Mouse (Mus musculus) ES-Bruce4 (cell line): Measurements from ENCODE around the gene Cbfa2t3. TPM values are rescaled to one million over a fixed set of nuclear protein-coding genes. Genes with fewer than 3 reads are reported as not detected.

Experiments used
- H3K27ac ChIP-seq: 2 replicates; pipeline ENCODE4 v1.5.1; 2012; ENCODE audit warnings: low read length, inconsistent platforms; ENCODE audit not compliant: insufficient read depth
- H3K27me3 ChIP-seq: 2 replicates; pipeline ENCODE4 v1.6.1; 2012; ENCODE audit warnings: mild to moderate bottlenecking, low read length, inconsistent platforms; ENCODE audit not compliant: control insufficient read depth, poor library complexity, insufficient read depth, severe bottlenecking
- H3K36me3 ChIP-seq: 2 replicates; pipeline ENCODE4 v1.6.1; 2012; ENCODE audit warnings: inconsistent platforms, mild to moderate bottlenecking, low read length, moderate library complexity; ENCODE audit not compliant: control insufficient read depth, poor library complexity, insufficient read depth, severe bottlenecking
- H3K4me1 ChIP-seq: one replicate; pipeline ENCODE4 v1.8.1; 2011; ENCODE audit warnings: low read length; ENCODE audit not compliant: control insufficient read depth, insufficient read depth
- H3K4me3 ChIP-seq: 2 replicates; pipeline ENCODE4 v1.5.1; 2011; ENCODE audit warnings: low read depth, mild to moderate bottlenecking, low read length
- H3K9ac ChIP-seq: 2 replicates; pipeline ENCODE4 v1.6.1; 2012; ENCODE audit warnings: low read depth, mild to moderate bottlenecking, inconsistent platforms; ENCODE audit not compliant: poor library complexity, severe bottlenecking
- H3K9me3 ChIP-seq: replicated peaks from 2 replicates; pipeline ENCODE4 v1.6.1; 2012; ENCODE audit warnings: mild to moderate bottlenecking, low read length, inconsistent platforms; ENCODE audit not compliant: control insufficient read depth, poor library complexity, insufficient read depth, severe bottlenecking
- CTCF ChIP-seq: IDR thresholded peaks from one replicate; pipeline ENCODE4 v1.8.1; 2011; ENCODE audit warnings: low read depth, low read length
- EP300 ChIP-seq: IDR thresholded peaks from 2 replicates; pipeline ENCODE4 v1.6.1; 2011; ENCODE audit warnings: low read depth, low read length; ENCODE audit not compliant: insufficient read depth
- POLR2A ChIP-seq: IDR thresholded peaks from one replicate; pipeline ENCODE4 v1.8.1; 2011; ENCODE audit warnings: low read length; ENCODE audit not compliant: insufficient read depth
- polyA plus RNA-seq: library from polyadenylated mRNA; stranded (reverse); fragments of >200 nt; gene quantifications from 2 replicates; pipeline ENCODE4 v1.2.4, GENCODE M21; 2011; ENCODE audit warnings: low read depth; ENCODE audit not compliant: missing spikeins, insufficient read depth, insufficient read length

The Cbfa2t3 gene
- polyA plus RNA-seq, 1 experiment: 0.42 TPM

- Histone ChIP-seq H3K36me3 (no peaks in the 10 kb centered on the region), H3K27ac (no peak overlapping the region), H3K9me3 (no peaks in the 10 kb centered on the region), H3K27me3 (peaks cover 10% of the 10 kb centered on the region), H3K4me1 (no peaks in the 10 kb centered on the region), H3K4me3 (peak overlapping the region; percentile 24), H3K9ac (peak overlapping the region; percentile 79)
- TF ChIP-seq EP300 (no peak), POLR2A (no peak), CTCF (no peak)
Observed at GRCm38 (mm10) chr8:122677481-122678021, 21.4 kb downstream of the Cbfa2t3 start.

- H3K4me3 ChIP-seq: no peak overlapping the region
- no peak overlapping the region for H3K27ac ChIP-seq
- peaks cover 10% of the 10 kb centered on the region for H3K27me3 ChIP-seq
- H3K9ac ChIP-seq: no peak overlapping the region
- H3K9me3 ChIP-seq: no peaks in the 10 kb centered on the region
- no peak for TF ChIP-seq POLR2A
- no peak for TF ChIP-seq CTCF
- no peak for TF ChIP-seq EP300
- no peaks in the 10 kb centered on the region for H3K36me3 ChIP-seq
- H3K4me1 ChIP-seq: no peaks in the 10 kb centered on the region
Observed at GRCm38 (mm10) chr8:122676621-122677480, 22.1 kb downstream of the Cbfa2t3 start.

- Histone ChIP-seq H3K27me3 (peaks cover 10% of the 10 kb centered on the region), H3K9ac (no peak overlapping the region), H3K36me3 (no peaks in the 10 kb centered on the region), H3K9me3 (no peaks in the 10 kb centered on the region), H3K27ac (no peak overlapping the region), H3K4me1 (no peaks in the 10 kb centered on the region), H3K4me3 (no peak overlapping the region)
- TF ChIP-seq POLR2A: no peak
- TF ChIP-seq CTCF: no peak
- no peak for TF ChIP-seq EP300
Observed at GRCm38 (mm10) chr8:122675596-122676420, 23.1 kb downstream of the Cbfa2t3 start.

- no peaks in the 10 kb centered on the region for H3K9me3 ChIP-seq
- no peaks in the 10 kb centered on the region for H3K4me1 ChIP-seq
- H3K36me3 ChIP-seq: no peaks in the 10 kb centered on the region
- H3K27ac ChIP-seq: no peak overlapping the region
- H3K9ac ChIP-seq: no peak overlapping the region
- peaks cover 10% of the 10 kb centered on the region for H3K27me3 ChIP-seq
- no peak overlapping the region for H3K4me3 ChIP-seq
- TF ChIP-seq POLR2A (no peak), CTCF (no peak), EP300 (no peak)
Observed at GRCm38 (mm10) chr8:122674999-122675398, 23.9 kb downstream of the Cbfa2t3 start.

- TF ChIP-seq CTCF: no peak
- no peak for TF ChIP-seq POLR2A
- TF ChIP-seq EP300: no peak
- H3K36me3 ChIP-seq: no peaks in the 10 kb centered on the region
- H3K27me3 ChIP-seq: peaks cover 10% of the 10 kb centered on the region
- H3K9me3 ChIP-seq: no peaks in the 10 kb centered on the region
- no peak overlapping the region for H3K4me3 ChIP-seq
- H3K9ac ChIP-seq: no peak overlapping the region
- no peak overlapping the region for H3K27ac ChIP-seq
- no peaks in the 10 kb centered on the region for H3K4me1 ChIP-seq
Observed at GRCm38 (mm10) chr8:122673989-122674388, 24.9 kb downstream of the Cbfa2t3 start.
